13 mouse cellular contexts compared by ENCODE assay signal in genomic region chr11:80799979-80800378, GRCm38 (mm10). TPM values are rescaled to one million over a fixed set of nuclear protein-coding genes. Genes with fewer than 3 reads are reported as not detected.
DNase-seq lines count a peak whose midpoint lies in the region; TF ChIP-seq lines count a peak whose summit lies in the region.
"Had no signal": no experiment of that assay in that cellular context is flagged by ENCODE, and none has a peak within 500 bp of the region (broad histone marks: within the 10 kb centered on the region; RNA-seq: fewer than 3 reads in every experiment).

No protein-coding gene starts in this region.

- H3K4me3 ChIP-seq in layer of hippocampus, adult 2 months = no peak overlapping the region
- H3K4me3 ChIP-seq in bone marrow, adult 2 months (replicated peaks; ENCODE audit: control insufficient read depth, low read depth, low read length) = no peak overlapping the region
- H3K4me3 ChIP-seq: megakaryocyte, embryonic 14.5 days had no signal

- no peaks in the 10 kb centered on the region for H3K4me1 ChIP-seq in bone marrow, adult 2 months (ENCODE audit: control insufficient read depth, insufficient read depth, low read length)

- no peak for TF ChIP-seq POLR2A in bone marrow, adult 2 months (IDR thresholded peaks at IDR 0.05; ENCODE audit: borderline replicate concordance, control insufficient read depth, low read depth, low read length)

- TF ChIP-seq CTCF in layer of hippocampus, adult 2 months (conservative IDR thresholded peaks at IDR 0.05) = peak; percentile 44
- peak; percentile 80 for TF ChIP-seq CTCF in bone marrow, adult 2 months (IDR thresholded peaks at IDR 0.05; ENCODE audit: control insufficient read depth, insufficient read depth, low read length)

- no peak overlapping the region for H3K27ac ChIP-seq in layer of hippocampus, adult 2 months
- no peak overlapping the region for H3K27ac ChIP-seq in bone marrow, adult 2 months (ENCODE audit: control insufficient read depth, insufficient read depth, low read depth, low read length, poor library complexity)

- 56% methylated on average over 3 of the region's 3 CpGs for WGBS in bone marrow, adult 2 months

- no peak for DNase-seq in layer of hippocampus, adult 2 months (ENCODE audit: low spot score in 2 of 2)
- no peak for DNase-seq in layer of hippocampus, postnatal 10 days (ENCODE audit: low spot score in 2 of 2)
- peak; percentile 27 for DNase-seq in induced T-regulatory cell, adult 2 months (ENCODE audit: low read depth)
- DNase-seq in lung, postnatal 10 days = peak; percentile 31
- no peak for DNase-seq in MN1 (ENCODE audit: low spot score)
- DNase-seq in layer of hippocampus, adult 9-11 months = no peak
- DNase-seq in urinary bladder, adult 2 months (ENCODE audit: low spot score) = no peak
- DNase-seq: gastrocnemius, postnatal 14 days; heart, postnatal 36 days had no signal

RNA-seq across cellular contexts. Expression of gene Tmem98, which starts 10.0 kb away (rescaled TPM):
- total RNA-seq in layer of hippocampus, adult 2 months (2021) = 1 to 10 TPM; 6.0 to 9.0 TPM
- total RNA-seq in layer of hippocampus, postnatal 10 days (2021) = 1 to 10 TPM; 5.8 to 6.3 TPM
- polyA plus RNA-seq in bone marrow, adult 2 months (2011; ENCODE audit: insufficient read depth, insufficient read length, low replicate concordance, missing spikeins) = 0.92 and 3.6 TPM in 2 replicates
- 66.0 and 70.3 TPM in 2 replicates for polyA plus RNA-seq in urinary bladder, adult 2 months (2012; rRNA removed)

RNA-seq across cellular contexts. Expression of gene Myo1d, which starts 20.2 kb away (rescaled TPM):
- total RNA-seq in layer of hippocampus, adult 2 months (2021) = 1 to 10 TPM; 6.2 to 8.0 TPM
- total RNA-seq in layer of hippocampus, postnatal 10 days (2021) = 1 to 10 TPM; 2.6 to 3.0 TPM
- polyA plus RNA-seq in bone marrow, adult 2 months (2011; ENCODE audit: insufficient read depth, insufficient read length, low replicate concordance, missing spikeins) = 4.5 and 6.4 TPM in 2 replicates
- 23.3 and 34.3 TPM in 2 replicates for polyA plus RNA-seq in urinary bladder, adult 2 months (2012; rRNA removed)

RNA-seq across cellular contexts. Expression of gene Spaca3, which starts 58.2 kb away (rescaled TPM):
- total RNA-seq in layer of hippocampus, adult 2 months (2021) = not detected
- not detected for total RNA-seq in layer of hippocampus, postnatal 10 days (2021)
- polyA plus RNA-seq in bone marrow, adult 2 months (2011; ENCODE audit: insufficient read depth, insufficient read length, low replicate concordance, missing spikeins) = not detected in 2 replicates
- polyA plus RNA-seq in urinary bladder, adult 2 months (2012; rRNA removed) = not detected in 2 replicates
- total RNA-seq: gastrocnemius, postnatal 14 days; heart, postnatal 36 days; left cerebral cortex, postnatal 36 days had no signal
- polyA plus RNA-seq: neural tube, embryonic 14.5 days had no signal

Comparison
In these comparisons a context has a peak if more than half of its experiments do, and no peak if none do; other contexts are left out.
1. DNase-seq: peak in induced T-regulatory cell, adult 2 months (single experiment) and lung, postnatal 10 days (single experiment); none in layer of hippocampus, adult 2 months (0 of 2), layer of hippocampus, postnatal 10 days (0 of 2), MN1 (single experiment), layer of hippocampus, adult 9-11 months (single experiment) and urinary bladder, adult 2 months (single experiment).